Mouse (Mus musculus) thymus, adult 2 months (tissue): Measurements from ENCODE around the gene Armc3. TPM values are rescaled to one million over a fixed set of nuclear protein-coding genes. Genes with fewer than 3 reads are reported as not detected.

Experiments used
- DNase-seq: peaks from one replicate; pipeline ENCODE4 v3.0.0; 2021
- H3K27ac ChIP-seq: fragments of 200-500 bp; 2 replicates; pipeline ENCODE4 v1.5.1; 2012; ENCODE audit warnings: low read length, control low read depth; ENCODE audit not compliant: control insufficient read depth, insufficient read depth
- H3K27me3 ChIP-seq: fragments of 200-500 bp; 2 replicates; pipeline ENCODE4 v1.6.1; 2012; ENCODE audit warnings: mild to moderate bottlenecking, low read length, moderate library complexity, mixed read lengths; ENCODE audit not compliant: control insufficient read depth, insufficient read depth
- H3K36me3 ChIP-seq: fragments of 200-500 bp; 2 replicates; pipeline ENCODE4 v1.6.1; 2012; ENCODE audit warnings: mild to moderate bottlenecking, low read length, moderate library complexity; ENCODE audit not compliant: control insufficient read depth, insufficient read depth
- H3K4me1 ChIP-seq: fragments of 200-500 bp; replicated peaks from 2 replicates; pipeline ENCODE4 v1.6.1; 2012; ENCODE audit warnings: low read length; ENCODE audit not compliant: control insufficient read depth, insufficient read depth
- H3K4me3 ChIP-seq: fragments of 200-500 bp; 2 replicates; pipeline ENCODE4 v1.5.1; 2012; ENCODE audit warnings: mild to moderate bottlenecking, low read length, control low read depth, moderate library complexity; ENCODE audit not compliant: control insufficient read depth, insufficient read depth
- CTCF ChIP-seq: fragments of 200-500 bp; IDR thresholded peaks from 2 replicates; pipeline ENCODE4 v1.5.1; 2012; ENCODE audit warnings: mild to moderate bottlenecking, control low read depth, low read length, moderate library complexity, borderline replicate concordance; ENCODE audit not compliant: control insufficient read depth, poor library complexity, insufficient read depth; ENCODE audit errors: extremely low read depth
- POLR2A ChIP-seq: fragments of 200-500 bp; IDR thresholded peaks from 2 replicates; pipeline ENCODE4 v1.6.1; 2012; ENCODE audit warnings: mild to moderate bottlenecking, low read length, control low read depth, moderate library complexity; ENCODE audit not compliant: control insufficient read depth, poor library complexity, insufficient read depth; ENCODE audit errors: extremely low read depth
- WGBS: fragments of 180-500 bp; shearing (Covaris S2); methylation state at CpG from one replicate; pipeline ENCODE4 v1.1.7; 2018; 5-methylcytosine and 5-hydroxymethylcytosine counted together
- polyA plus RNA-seq: library from polyadenylated mRNA; depleted of rRNA; stranded (reverse); fragments of >200 nt; gene quantifications from 2 replicates; pipeline ENCODE4 v1.2.3, GENCODE M21; 2012; rRNA removed

Gene Armc3
- polyA plus RNA-seq, result 0.05 and 0.11 TPM in 2 replicates

- H3K36me3 ChIP-seq, result no peaks in the 10 kb centered on the region
- peak; percentile 35 for DNase-seq
- peak within 1 kb of the TSS; percentile 47 for H3K4me3 ChIP-seq
- TF ChIP-seq POLR2A (no peak), CTCF (no peak)
- peaks cover 6% of the 10 kb centered on the region for H3K4me1 ChIP-seq
- no peak within 1 kb of the TSS for H3K27ac ChIP-seq
- 40% methylated on average over 24 of the region's 24 CpGs for WGBS
- H3K27me3 ChIP-seq, result no peaks in the 10 kb centered on the region
These were observed at the start of gene Armc3 for GRCm38 (mm10) chr2:19198452-19199365. Armc3 (plus strand) TSS chr2:19199302.

- H3K27me3 ChIP-seq, result no peaks in the 10 kb centered on the region
- H3K27ac ChIP-seq, result no peak overlapping the region
- DNase-seq, result no peak
- 23% methylated on average over 1 of the region's 1 CpGs for WGBS
- H3K4me1 ChIP-seq, result no peaks in the 10 kb centered on the region
- no peak overlapping the region for H3K4me3 ChIP-seq
- TF ChIP-seq POLR2A (no peak), CTCF (no peak)
- no peaks in the 10 kb centered on the region for H3K36me3 ChIP-seq
These were observed 46.4 kb upstream of the Armc3 start for GRCm38 (mm10) chr2:19152687-19153086.

- H3K27ac ChIP-seq, result no peak overlapping the region
- DNase-seq, result peak; percentile 59
- H3K4me1 ChIP-seq, result no peaks in the 10 kb centered on the region
- WGBS, result 84% methylated on average over 4 of the region's 4 CpGs
- TF ChIP-seq CTCF (no peak), POLR2A (no peak)
- H3K4me3 ChIP-seq, result no peak overlapping the region
- no peaks in the 10 kb centered on the region for H3K27me3 ChIP-seq
- no peaks in the 10 kb centered on the region for H3K36me3 ChIP-seq
These were observed 42.9 kb upstream of the Armc3 start for GRCm38 (mm10) chr2:19156176-19156575.

- 85% methylated on average over 5 of the region's 5 CpGs for WGBS
- Histone ChIP-seq H3K27me3 (no peaks in the 10 kb centered on the region), H3K36me3 (no peaks in the 10 kb centered on the region), H3K4me3 (no peak overlapping the region), H3K27ac (no peak overlapping the region), H3K4me1 (no peaks in the 10 kb centered on the region)
- DNase-seq, result no peak
- TF ChIP-seq POLR2A (no peak), CTCF (no peak)
These were observed 39.6 kb upstream of the Armc3 start for GRCm38 (mm10) chr2:19159539-19159938.

GRCm38 (mm10) chr2:19160368-19161114 lies 38.6 kb upstream of the Armc3 start:
- H3K36me3 ChIP-seq, result no peaks in the 10 kb centered on the region
- no peaks in the 10 kb centered on the region for H3K4me1 ChIP-seq
- TF ChIP-seq POLR2A (no peak), CTCF (no peak)
- H3K4me3 ChIP-seq, result no peak overlapping the region
- H3K27me3 ChIP-seq, result no peaks in the 10 kb centered on the region
- no peak overlapping the region for H3K27ac ChIP-seq
- WGBS, result 78% methylated on average over 8 of the region's 8 CpGs
- DNase-seq, result no peak

GRCm38 (mm10) chr2:19164234-19164633 lies 34.9 kb upstream of the Armc3 start:
- TF ChIP-seq CTCF (no peak), POLR2A (no peak)
- Histone ChIP-seq H3K36me3 (no peaks in the 10 kb centered on the region), H3K27me3 (no peaks in the 10 kb centered on the region), H3K4me3 (no peak overlapping the region), H3K27ac (no peak overlapping the region), H3K4me1 (no peaks in the 10 kb centered on the region)
- DNase-seq, result no peak
- 98% methylated on average over 1 of the region's 1 CpGs for whole genome bisulfite sequencing
